Mouse (Mus musculus) layer of hippocampus, adult 2 months (tissue): ENCODE results near the gene Sgms1. TPM values are rescaled to one million over a fixed set of nuclear protein-coding genes. Genes with fewer than 3 reads are reported as not detected.

ENCODE experiments used
- DNase-seq, 2 experiments: peaks; one replicate each; pipeline ENCODE4 v3.0.0; 2022; ENCODE audit warnings: low spot score in 2 of 2
- H3K27ac ChIP-seq: fragments of 200-600 bp; 2 replicates; pipeline ENCODE4 v1.8.1; 2022
- H3K4me3 ChIP-seq: fragments of 200-600 bp; 2 replicates; pipeline ENCODE4 v1.8.1; 2022; ENCODE audit warnings: mild to moderate bottlenecking
- CTCF ChIP-seq: fragments of 200-600 bp; conservative IDR thresholded peaks from 2 replicates; pipeline ENCODE4 v1.8.1; 2022; ENCODE audit warnings: antibody characterized with exemption, mild to moderate bottlenecking, moderate library complexity
- total RNA-seq, 2 experiments: library from RNA; stranded (reverse); gene quantifications; 2 replicates each; pipeline ENCODE4 v1.2.3; 2021

Sgms1 gene
- total RNA-seq, 2 experiments from 2014 or later: 53.9 to 59.6 TPM

DNA sequence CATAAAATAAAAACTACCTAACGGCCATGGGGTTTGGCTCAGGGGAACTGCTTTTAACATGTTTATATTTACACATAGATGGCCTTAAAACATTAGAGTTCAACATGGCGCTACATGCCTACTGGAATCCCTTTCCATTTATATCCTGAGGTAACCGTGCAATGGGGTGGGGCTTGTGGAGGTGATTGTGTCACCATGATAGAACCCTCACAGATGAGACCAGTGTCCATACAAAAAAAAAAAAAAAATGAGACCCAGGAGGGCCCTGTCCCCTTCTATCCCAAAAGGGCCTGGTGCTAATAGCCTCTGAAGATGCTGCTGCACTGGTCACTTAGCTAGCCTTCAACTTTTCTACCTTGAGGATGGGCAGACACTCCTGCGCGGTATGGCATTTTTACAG lies 207.0 kb downstream of the Sgms1 start:
- peak overlapping the region; percentile 64; the same call in 1 of the 2 replicates for H3K27ac ChIP-seq
- no peak overlapping the region for H3K4me3 ChIP-seq
- DNase-seq: no peak
- no peak for TF ChIP-seq CTCF

DNA sequence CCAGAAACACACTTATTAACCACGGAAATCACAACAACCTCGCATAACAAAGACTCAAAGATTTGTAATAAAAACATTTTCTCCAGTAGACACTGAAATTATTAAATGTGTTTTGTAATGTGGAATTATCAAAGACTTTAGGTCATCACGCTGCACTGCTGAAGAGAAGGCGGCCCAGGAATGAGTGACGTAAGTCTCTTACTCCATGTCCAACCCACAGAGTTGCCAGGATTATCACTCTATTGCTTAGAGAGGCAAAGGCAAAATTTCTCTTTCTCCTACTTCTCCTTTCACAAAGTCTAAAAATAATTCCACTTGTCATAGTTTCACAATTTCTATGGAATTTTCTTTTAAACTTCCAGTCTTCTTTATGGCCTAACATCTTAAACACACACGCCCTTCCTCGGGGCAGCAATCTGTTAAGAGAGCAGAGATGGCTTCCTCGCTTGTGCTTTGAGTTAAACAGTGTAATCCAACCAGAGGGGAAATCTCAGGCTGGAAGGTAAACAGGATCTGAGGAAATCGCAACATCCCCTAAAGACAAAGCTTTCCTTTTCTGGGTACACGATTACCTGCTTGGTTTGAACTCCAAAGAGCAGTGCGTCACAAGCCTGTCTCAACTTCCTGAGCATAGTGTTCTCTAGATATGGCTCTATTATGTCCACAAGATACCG lies 207.7 kb downstream of the Sgms1 start:
- H3K27ac ChIP-seq: peak overlapping the region; percentile 56
- H3K4me3 ChIP-seq: no peak overlapping the region

DNA sequence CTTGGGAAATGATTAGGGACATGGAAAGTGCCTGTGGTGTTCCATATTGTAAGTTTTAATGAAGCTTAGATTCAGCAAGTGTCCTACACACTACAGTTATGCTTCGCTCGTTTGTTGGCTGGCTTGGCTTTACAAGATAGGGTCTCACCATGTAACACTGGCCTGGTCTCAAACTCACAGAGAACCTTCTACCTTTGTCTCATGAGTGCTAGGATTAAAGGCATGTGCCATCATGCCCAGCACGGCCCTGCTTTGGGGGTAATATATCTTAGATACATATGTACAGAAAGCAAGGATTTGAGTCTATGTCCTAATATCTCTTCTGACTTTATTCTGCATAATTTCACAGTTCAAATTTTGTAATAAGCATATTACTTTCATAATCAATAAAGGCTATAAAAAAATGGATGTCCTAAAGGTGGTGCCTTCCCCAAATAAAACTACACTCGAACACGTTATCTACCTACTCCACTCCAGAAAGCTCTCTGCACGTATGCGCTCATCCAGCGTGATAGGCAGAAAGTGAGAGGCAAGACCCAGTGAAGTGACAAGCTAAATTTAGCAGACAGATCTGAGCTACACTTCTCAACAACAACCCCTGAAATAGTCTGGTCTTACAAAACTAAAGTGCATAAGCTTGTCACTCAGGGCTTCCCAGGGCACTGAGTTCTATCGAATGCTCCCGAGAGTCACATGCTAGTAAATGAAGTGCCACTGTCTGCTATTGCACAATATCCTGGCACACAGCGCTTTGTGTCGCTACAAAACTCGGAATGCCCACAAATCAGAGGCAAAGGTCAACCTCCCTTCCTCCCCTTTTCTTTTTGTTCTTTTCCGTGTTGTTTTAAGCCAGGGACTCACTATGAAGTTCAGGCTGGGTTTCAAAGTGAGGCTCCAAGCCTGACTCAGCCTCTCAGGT lies 208.5 kb downstream of the Sgms1 start:
- Histone ChIP-seq H3K4me3 (no peak overlapping the region), H3K27ac (peak overlapping the region; percentile 56)
- TF ChIP-seq CTCF: no peak
- no peak for DNase-seq

More for the DNA sequence above, 207.7 kb downstream of the Sgms1 start:
- no peak for TF ChIP-seq CTCF
- DNase-seq: no peak

DNA sequence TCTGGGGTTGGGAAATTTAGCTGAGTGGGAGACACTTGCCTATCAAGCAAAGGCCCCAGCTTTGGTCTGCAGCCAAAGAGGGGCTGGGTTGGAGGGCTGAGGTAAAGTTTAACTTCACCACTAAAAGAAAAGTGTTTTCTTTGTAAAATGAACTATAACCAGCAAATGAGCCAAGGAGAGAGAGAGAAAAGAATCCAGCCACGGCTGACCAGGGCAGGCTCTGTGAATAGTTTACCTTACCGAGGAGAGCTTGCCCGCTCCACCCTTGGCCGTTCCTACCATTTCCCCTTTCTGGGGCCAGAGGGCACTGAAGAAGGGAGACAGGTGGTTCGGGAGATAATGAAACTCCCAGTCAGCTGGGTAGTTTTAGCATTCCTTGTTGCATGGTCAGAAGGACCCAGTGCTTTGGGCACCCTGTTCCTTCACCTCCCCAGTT lies 209.5 kb downstream of the Sgms1 start:
- no peak overlapping the region for H3K4me3 ChIP-seq
- peak overlapping the region; percentile 56; the same call in 1 of the 2 replicates for H3K27ac ChIP-seq
- DNase-seq: no peak
- no peak for TF ChIP-seq CTCF

DNA sequence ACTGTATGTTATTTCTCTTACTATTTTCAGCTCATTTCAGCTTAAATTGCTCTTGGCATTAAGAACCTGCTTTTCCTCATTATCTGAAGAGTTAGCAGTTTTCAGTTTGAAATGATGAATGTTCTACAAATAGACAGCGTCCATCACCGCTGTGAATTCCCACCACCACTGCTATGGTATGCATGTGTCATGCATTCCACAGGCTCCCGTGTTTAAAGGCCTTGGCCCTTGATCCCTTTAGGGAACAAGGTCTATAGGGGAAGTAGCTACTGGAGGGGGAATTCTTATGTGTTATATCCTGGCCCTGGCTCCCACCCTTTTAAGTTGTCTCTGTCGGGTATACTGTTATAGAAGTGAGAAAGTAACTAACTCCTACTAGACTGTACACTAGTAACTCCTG lies 210.0 kb downstream of the Sgms1 start:
- no peak for DNase-seq
- peak overlapping the region; percentile 56; the same call in 1 of the 2 replicates for H3K27ac ChIP-seq
- H3K4me3 ChIP-seq: no peak overlapping the region; the same call in 1 of the 2 replicates
- no peak for TF ChIP-seq CTCF

DNA sequence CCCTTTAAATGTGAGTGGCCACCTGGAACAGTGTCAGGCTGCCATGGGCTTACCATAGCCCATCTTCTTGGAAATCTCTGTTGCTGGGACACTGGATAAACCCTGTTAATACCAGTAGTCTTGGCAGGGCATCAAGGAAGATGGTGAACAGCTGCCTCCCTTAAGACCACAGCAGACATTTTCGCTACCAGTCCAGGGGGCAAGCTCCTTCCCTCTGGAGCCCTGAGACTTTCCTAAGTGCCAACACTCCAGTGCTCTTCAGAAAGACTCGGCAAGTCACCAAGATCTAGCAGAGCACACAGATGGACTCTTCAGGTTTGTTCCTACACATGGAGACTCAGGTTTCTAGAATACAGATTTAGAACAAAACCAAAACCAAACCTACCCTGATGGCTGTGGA lies 211.4 kb downstream of the Sgms1 start:
- no peak for TF ChIP-seq CTCF
- no peak for DNase-seq
- H3K4me3 ChIP-seq: no peak overlapping the region
- H3K27ac ChIP-seq: no peak overlapping the region

DNA sequence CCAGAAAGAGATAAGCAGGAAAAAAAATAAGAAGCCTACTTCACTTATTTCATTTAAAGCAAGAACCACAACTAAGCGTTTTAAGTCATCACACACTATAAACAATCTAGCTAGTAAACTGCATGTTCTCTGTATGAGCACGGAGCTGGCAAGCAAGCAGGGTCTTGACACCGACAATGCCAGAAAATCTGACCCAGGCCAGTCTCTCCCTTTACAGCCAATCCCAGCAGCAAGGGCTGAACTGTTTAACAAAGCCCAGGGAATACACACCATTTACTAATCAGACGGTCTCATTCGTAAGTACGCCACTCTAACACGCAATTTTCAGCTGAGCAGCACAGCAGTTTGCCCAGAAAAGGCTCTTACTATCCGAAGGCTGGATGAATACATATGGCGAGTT lies 213.1 kb downstream of the Sgms1 start:
- DNase-seq: no peak
- no peak overlapping the region for H3K4me3 ChIP-seq
- H3K27ac ChIP-seq: peak overlapping the region; percentile 18; the same call in 1 of the 2 replicates
- no peak for TF ChIP-seq CTCF

DNA sequence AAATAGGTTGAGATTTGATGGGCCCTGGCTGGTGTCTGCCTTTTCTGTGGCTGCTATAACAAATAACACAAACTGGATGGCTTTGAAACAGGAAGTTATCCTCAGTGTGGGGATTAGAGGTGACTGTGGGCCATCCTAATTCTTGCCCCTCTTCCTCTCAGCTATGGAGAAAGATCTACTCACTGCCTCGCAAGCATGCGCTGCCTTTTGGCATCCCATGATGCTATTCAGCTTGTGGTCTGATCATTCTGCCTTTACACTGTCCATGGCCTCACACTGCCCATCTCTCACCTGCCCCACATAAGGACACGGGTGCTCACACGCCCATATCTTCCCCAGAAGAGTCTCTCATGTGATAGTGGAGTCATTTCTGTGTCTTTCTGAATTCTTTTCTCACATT lies 213.5 kb downstream of the Sgms1 start:
- no peak for DNase-seq
- TF ChIP-seq CTCF: no peak
- Histone ChIP-seq H3K4me3 (no peak overlapping the region), H3K27ac (no peak overlapping the region)

DNA sequence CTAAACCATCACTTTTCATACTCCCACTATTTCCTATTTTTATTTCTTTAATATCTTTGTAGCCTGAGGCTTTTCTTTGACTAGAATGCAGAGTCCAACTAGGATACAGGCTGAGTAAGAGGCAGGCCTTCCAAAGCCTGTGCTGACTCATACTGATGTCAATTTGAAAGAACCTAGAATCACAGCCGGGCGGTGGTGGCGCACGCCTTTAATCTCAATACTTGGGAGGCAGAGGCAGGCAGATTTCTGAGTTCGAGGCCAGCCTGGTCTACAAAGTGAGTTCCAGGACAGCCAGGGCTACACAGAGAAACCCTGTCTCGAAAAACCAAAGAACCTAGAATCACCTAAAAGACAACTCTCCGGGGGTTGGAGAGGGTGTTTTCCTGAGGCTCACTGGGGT lies 214.5 kb downstream of the Sgms1 start:
- no peak for DNase-seq
- no peak for TF ChIP-seq CTCF

DNA sequence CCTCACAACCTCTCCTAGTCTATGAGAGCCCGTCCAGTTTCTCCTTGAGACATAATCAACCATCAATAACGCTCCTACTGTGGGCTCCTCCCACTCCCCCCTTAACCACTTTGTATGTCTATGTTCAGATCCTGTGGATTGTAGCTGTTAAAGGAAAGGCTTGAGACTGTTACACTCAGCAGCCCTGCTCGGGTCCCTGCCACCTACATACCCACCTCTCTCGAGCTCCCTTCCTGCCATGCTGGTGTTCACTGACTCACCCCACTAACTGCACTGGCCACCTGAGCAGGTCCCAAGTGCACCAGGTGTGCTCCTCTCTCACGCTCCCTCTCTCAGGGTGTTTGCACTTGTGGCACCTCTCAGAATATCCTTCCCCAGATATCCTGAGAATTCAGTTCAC lies 215.0 kb downstream of the Sgms1 start:
- no peak for DNase-seq
- Histone ChIP-seq H3K4me3 (no peak overlapping the region), H3K27ac (no peak overlapping the region)
- no peak for TF ChIP-seq CTCF

More for the DNA sequence above, 214.5 kb downstream of the Sgms1 start:
- H3K4me3 ChIP-seq: no peak overlapping the region
- no peak overlapping the region for H3K27ac ChIP-seq

DNA sequence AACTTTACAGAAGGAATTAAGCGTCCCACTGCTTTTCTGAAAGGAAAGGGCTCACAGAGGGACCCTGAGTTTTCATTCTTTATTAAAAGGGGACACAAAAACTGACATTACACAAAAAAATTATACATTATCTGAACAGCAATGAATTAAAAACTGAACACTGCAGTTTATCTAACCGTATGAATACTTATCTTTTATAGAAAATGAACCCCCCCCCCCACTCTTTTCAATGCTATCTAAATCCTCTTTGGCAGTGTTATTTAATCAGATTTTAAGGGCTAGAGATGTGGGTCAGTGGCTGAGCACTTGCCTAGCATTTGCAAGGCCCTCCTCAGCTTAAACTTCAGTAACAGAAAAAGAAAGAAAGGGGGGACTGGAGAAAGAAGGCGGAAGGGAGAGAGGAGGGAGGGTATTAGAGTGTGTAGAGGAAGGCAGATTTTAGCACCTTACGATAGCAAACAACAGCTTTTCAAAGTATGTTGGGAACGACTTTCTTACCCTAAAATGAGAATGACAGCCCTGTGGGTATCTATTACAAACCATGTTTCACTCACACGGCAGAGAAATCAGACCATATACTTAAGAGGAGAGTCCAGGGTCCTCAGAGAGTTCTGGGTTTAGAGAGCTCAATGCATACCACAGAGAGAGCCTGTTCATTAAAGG lies 215.9 kb downstream of the Sgms1 start:
- no peak for DNase-seq
- no peak overlapping the region for H3K27ac ChIP-seq
- no peak for TF ChIP-seq CTCF

DNA sequence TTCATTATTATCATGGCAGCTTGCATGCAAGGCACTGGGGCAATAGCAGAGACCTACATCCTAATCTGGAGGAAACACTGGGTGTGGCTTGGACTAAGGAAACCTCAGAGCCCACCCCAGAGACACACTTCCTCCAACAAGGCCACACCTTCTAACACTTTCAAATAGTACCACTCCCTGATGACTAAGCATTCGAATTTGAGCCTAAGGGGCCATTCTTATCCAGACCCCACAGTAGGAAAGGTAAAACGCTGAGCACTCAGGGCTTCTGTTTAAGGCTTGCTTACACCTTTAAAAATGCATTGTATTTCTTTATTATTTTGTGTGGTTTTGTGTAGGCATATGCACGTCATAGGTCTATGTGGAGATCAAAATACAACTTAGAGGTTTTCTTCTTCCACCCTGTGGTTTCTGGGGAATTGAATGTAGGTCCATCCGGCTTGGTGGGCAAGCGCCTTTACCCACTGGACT lies 217.0 kb downstream of the Sgms1 start:
- TF ChIP-seq CTCF: no peak
- DNase-seq: no peak
- H3K27ac ChIP-seq: no peak overlapping the region
- no peak overlapping the region for H3K4me3 ChIP-seq

More for the DNA sequence above, 215.9 kb downstream of the Sgms1 start:
- no peak overlapping the region for H3K4me3 ChIP-seq

DNA sequence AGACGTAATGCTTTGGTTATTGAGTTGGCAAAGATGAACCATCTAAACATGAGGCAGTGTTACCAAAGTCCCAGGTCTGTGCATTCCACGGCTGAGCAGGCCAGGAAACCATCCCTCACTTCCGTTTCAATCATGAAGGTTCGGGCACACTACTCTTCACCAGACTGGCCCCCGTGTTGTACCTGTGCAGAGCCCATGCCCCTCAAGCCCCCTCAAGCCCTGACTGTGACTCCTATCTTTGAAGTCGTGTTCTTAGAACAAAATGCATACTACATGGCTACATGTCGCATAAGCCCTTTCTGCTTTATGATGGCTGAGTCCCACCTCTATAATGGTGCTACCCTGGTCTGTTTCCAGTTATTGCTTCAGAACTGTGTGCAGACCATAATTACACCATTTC lies 217.5 kb downstream of the Sgms1 start:
- Histone ChIP-seq H3K27ac (no peak overlapping the region), H3K4me3 (no peak overlapping the region)
- DNase-seq: no peak
- TF ChIP-seq CTCF: no peak
